Mouse (Mus musculus): Measurements from ENCODE around the gene Rd3l. TPM values are rescaled to one million over a fixed set of nuclear protein-coding genes. Genes with fewer than 3 reads are reported as not detected.

The Rd3l gene
- total RNA-seq, 2 experiments from 2014 or later = 0.29 to 0.90 TPM

Other genes starting within 250 kb of the Rd3l start
- 100 to 1,000 TPM; 159 to 169 TPM for gene Klc1, start 222.5 kb downstream of the Rd3l start, total RNA-seq (2021)
- gene Xrcc3, start 167.4 kb downstream of the Rd3l start, total RNA-seq (2021) = 1 to 10 TPM; 4.8 to 5.5 TPM
- gene Zfyve21, start 167.1 kb downstream of the Rd3l start, total RNA-seq (2021) = 10 to 100 TPM; 36.2 to 38.7 TPM
- 10 to 100 TPM; 24.8 to 25.7 TPM for gene Ppp1r13b, start 73.2 kb downstream of the Rd3l start, total RNA-seq (2021)
- gene Atp5mpl, start 14.3 kb downstream of the Rd3l start, total RNA-seq (2021) = 1,000 to 10,000 TPM; 1,243 to 1,298 TPM
- gene Tdrd9, start 9.8 kb downstream of the Rd3l start, total RNA-seq (2021) = under 1 TPM; 0.33 to 0.50 TPM
- gene Aspg, start 125.4 kb upstream of the Rd3l start, total RNA-seq (2021) = under 1 TPM; 0.20 to 0.26 TPM
- gene Kif26a, start 164.9 kb upstream of the Rd3l start, total RNA-seq (2021) = 10 to 100 TPM; 29.0 to 32.5 TPM

All from heart, postnatal 4 days (tissue).